Mouse (Mus musculus) cerebellum, adult 8-10 months (tissue): Measurements from ENCODE around the gene Abca13.
"Not testable (repeated sequence)": the region's sequence is repeated elsewhere in the genome, so short reads cannot be mapped to it uniquely, and the experiment has no call there.

Experiments
- DNase-seq: peaks from one replicate; pipeline ENCODE4 v3.0.0; 2022

Abca13 gene

GRCm38 (mm10) chr11:9299615-9300014 is 107.9 kb downstream of the Abca13 start:
- no peak for DNase-seq

- DNase-seq = no peak
Observed at GRCm38 (mm10) chr11:9305450-9305849, 113.7 kb downstream of the Abca13 start.

- DNase-seq = no peak
Observed at GRCm38 (mm10) chr11:9316545-9316944, 124.8 kb downstream of the Abca13 start.

GRCm38 (mm10) chr11:9317076-9317929 is 125.6 kb downstream of the Abca13 start:
- peak; percentile 30 for DNase-seq

- DNase-seq = no peak
Observed at GRCm38 (mm10) chr11:9338151-9338550, 146.4 kb downstream of the Abca13 start.

GRCm38 (mm10) chr11:9347724-9348123 is 156.0 kb downstream of the Abca13 start:
- DNase-seq = no peak

- DNase-seq = no peak
Observed at GRCm38 (mm10) chr11:9373160-9373559, 181.4 kb downstream of the Abca13 start.

GRCm38 (mm10) chr11:9374426-9374825 is 182.7 kb downstream of the Abca13 start:
- DNase-seq = not testable (repeated sequence)

GRCm38 (mm10) chr11:9388520-9388919 is 196.8 kb downstream of the Abca13 start:
- DNase-seq = no peak

- DNase-seq = no peak
Observed at GRCm38 (mm10) chr11:9416946-9417345, 225.2 kb downstream of the Abca13 start.

- no peak for DNase-seq
Observed at GRCm38 (mm10) chr11:9420205-9420604, 228.5 kb downstream of the Abca13 start.

GRCm38 (mm10) chr11:9427411-9427810 is 235.7 kb downstream of the Abca13 start:
- no peak for DNase-seq

GRCm38 (mm10) chr11:9432807-9433206 is 241.1 kb downstream of the Abca13 start:
- DNase-seq = no peak

GRCm38 (mm10) chr11:9436617-9437016 is 244.9 kb downstream of the Abca13 start:
- DNase-seq = no peak

- no peak for DNase-seq
Observed at GRCm38 (mm10) chr11:9439781-9440180, 248.0 kb downstream of the Abca13 start.

- DNase-seq = no peak
Observed at GRCm38 (mm10) chr11:9441192-9441591, 249.4 kb downstream of the Abca13 start.

GRCm38 (mm10) chr11:9472400-9472799 is 280.7 kb downstream of the Abca13 start:
- no peak for DNase-seq

- peak; percentile 6 for DNase-seq
Observed at GRCm38 (mm10) chr11:9481511-9481910, 289.8 kb downstream of the Abca13 start.

GRCm38 (mm10) chr11:9500326-9501142 is 308.8 kb downstream of the Abca13 start:
- DNase-seq = no peak

GRCm38 (mm10) chr11:9514966-9515365 is 323.2 kb downstream of the Abca13 start:
- DNase-seq = not testable (repeated sequence)

GRCm38 (mm10) chr11:9528556-9528955 is 336.8 kb downstream of the Abca13 start:
- no peak for DNase-seq

- DNase-seq = no peak
Observed at GRCm38 (mm10) chr11:9531715-9532114, 340.0 kb downstream of the Abca13 start.

GRCm38 (mm10) chr11:9533189-9533588 is 341.4 kb downstream of the Abca13 start:
- no peak for DNase-seq

GRCm38 (mm10) chr11:9533658-9534202 is 342.0 kb downstream of the Abca13 start:
- DNase-seq = no peak
